Mouse (Mus musculus) induced T-regulatory cell, adult 2 months (primary cell): ENCODE results near the gene Tmem108.
A peak's percentile ranks its signal among the peaks of the same experiment; 100 is the strongest.

Source experiments
- DNase-seq: peaks from one replicate; pipeline ENCODE4 v3.0.0-alpha.2; 2012; ENCODE audit warnings: low read depth

The Tmem108 gene

DNA sequence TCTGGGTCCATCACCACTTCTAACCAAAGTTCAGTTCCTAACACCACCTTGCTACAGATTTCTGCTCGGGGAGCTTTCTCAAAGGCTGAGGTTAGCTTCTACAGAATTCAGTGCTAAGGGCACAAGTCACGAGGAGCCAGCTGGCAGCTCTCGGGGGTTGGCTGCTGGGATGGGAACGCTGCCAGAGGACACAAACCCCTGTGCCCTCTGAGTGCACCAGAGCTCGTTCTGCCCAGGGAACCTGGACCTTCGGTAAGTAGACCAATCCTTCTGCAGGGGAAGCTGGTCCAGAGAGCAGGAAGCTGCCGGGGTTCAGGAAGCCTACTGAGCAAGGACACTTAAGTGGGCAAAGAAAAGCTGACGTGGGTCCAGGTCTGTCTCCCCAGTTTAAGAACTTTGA, 40.6 kb downstream of the Tmem108 start:
- DNase-seq, result no peak

DNA sequence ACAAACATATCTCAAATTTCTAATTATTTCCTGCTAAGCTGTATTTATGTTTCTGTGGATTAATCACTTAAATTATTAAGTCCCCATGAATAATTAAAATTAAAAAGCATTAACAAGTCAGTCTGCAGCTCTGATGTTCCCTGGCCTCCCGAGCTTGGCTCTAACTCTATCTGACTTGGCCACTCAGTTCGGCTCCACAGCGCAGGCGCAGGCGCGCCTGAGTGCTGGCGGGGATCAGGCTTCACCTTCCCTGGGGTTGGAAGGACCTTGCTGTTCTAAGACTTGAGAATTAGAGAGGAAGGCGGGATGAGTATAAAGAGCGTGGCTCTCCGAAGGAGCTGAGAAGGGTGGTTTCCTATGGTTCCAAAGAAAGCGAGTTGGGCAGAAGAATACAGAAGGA, 41.6 kb downstream of the Tmem108 start:
- no peak for DNase-seq

DNA sequence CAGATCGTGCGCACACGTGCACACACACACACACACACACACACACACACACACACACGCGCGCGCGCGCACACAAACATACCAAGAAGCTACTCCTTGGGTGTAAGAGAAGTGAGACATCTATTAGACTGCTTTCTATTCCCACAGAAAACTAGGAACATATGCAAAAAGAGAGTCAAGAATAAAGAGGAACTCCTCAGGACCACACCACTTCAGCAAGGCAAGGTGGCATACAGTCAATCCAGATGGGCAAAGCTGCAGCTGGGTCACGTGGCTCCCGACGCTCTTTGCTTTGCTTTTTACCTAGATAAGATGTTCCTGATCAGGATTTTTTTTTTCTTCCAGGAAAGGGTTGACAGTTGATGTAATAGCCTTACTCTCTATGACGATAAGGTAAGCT, 45.6 kb downstream of the Tmem108 start:
- no peak for DNase-seq

DNA sequence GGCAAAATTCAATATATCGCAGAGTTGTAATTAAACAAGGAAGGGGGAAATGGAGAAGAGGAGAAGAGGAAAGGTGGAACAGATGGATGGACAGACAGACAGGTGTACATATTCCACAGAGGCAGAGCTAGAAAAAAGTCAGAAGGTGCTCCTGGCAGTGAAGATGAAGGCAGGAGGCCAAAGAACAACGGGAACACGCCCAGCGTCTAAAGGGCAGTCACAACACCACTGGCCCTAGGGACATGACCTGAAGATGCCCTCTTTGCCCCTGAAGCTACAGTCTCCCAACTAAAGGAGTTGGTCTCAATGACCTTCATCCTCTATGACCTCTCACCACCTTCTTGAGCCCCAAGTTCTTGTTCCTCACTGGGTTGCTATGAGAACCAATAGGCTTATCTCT, 46.3 kb downstream of the Tmem108 start:
- DNase-seq, result no peak

DNA sequence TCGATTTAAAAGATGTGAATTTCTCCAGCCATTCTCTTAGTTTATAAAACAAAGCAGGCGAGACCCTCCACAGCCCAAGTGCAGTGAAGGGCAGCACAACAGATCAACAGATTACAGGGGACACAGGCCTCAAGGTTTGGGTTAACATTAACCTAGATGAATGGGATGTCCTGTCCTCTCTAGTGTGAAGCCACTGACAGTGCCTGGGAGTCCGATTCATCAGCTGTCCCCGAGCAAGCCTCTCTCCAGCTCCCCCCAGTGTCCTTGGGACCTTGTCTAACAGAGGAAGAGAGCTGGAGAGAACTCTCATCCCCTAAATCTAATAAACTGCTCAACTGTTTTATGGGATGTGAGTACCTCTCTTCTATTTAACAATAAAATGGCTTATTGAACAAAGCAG, 48.4 kb downstream of the Tmem108 start:
- no peak for DNase-seq

DNA sequence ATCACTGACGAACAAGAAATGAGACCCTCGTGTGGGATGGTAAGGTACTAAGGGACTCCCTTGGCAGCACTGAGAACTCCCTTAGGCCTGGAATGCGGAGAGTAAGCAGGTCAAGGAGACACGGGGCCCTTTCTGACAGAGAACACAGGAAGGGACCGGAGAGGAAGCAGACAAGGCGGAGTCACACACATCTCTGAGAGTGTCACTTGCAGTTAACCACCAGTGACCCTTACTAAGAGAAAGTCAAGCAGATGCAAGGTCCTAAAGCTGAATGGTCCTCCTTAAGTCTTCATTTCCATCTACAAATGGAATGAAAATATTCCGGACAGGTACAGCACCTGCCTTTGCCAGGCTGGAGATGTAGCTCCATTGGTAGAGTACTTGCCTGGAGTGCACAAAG, 48.9 kb downstream of the Tmem108 start:
- no peak for DNase-seq

DNA sequence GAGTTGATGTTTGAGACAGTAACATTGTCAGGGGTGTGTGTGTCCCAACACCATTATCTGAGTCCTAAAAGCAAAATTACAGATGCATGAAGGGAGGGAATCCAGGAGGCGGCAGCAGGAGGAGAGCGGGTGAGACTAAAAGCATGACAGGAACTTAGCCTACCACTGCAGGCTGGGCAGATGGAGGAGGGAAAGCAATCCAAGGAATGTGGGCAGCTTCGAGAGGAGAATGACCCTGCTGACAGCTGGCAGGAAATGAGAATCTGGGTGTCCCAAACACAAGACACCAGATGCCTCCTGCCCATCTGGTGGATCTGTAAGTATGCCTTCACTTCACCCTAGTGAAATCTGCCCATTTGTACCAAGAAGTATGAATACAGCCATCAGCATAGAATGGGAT, 51.9 kb downstream of the Tmem108 start:
- DNase-seq, result no peak

DNA sequence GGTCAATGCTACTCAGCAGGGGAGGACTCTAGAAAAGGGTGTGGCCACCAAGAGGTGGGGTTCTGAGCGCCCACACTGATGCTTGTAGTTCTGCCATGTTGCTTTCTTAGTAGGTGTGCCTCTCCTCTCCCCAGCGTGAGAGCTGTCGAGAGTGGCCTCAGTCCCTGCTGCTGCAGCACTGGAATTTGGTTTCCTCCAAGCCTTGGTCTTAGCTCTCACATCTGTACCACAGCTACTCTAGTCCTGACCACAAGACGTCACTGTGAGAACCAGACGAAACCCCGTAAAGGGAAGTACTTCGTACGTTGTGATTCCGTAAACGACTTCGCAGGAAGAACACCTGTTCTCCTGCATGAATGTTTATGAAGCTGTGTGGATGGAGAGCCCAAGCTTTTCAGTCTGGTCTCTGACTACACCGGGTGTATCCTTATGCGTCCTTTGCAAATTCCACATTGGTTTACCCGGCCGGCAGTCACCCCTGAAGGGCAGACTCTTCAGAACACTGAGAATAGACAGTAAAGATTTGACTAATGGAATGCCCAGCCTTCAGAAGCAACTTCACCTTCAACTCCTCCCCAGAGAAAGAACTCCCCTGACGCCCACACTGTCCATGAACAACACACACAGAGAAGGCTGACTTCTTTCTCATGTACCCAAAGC, 53.0 kb downstream of the Tmem108 start:
- DNase-seq, result peak; percentile 62

DNA sequence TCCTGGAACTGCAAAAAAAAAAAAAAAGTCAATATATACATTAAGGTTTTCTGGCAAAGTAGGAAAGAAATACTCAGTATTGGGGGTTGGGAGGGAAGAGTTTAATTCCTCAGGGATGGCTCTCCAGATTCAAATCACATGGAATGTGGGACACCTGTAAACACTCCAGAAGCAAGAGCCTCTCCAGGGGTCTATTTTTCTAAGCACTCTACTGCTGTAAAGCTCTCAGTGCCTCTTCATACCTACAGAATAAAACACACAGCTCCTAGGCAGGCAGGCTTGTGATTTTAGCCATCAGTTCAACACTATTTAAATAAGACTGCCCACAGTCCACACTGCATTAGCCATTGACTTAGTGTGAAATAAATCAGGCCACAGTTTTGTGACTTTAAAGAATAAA, 53.8 kb downstream of the Tmem108 start:
- no peak for DNase-seq

DNA sequence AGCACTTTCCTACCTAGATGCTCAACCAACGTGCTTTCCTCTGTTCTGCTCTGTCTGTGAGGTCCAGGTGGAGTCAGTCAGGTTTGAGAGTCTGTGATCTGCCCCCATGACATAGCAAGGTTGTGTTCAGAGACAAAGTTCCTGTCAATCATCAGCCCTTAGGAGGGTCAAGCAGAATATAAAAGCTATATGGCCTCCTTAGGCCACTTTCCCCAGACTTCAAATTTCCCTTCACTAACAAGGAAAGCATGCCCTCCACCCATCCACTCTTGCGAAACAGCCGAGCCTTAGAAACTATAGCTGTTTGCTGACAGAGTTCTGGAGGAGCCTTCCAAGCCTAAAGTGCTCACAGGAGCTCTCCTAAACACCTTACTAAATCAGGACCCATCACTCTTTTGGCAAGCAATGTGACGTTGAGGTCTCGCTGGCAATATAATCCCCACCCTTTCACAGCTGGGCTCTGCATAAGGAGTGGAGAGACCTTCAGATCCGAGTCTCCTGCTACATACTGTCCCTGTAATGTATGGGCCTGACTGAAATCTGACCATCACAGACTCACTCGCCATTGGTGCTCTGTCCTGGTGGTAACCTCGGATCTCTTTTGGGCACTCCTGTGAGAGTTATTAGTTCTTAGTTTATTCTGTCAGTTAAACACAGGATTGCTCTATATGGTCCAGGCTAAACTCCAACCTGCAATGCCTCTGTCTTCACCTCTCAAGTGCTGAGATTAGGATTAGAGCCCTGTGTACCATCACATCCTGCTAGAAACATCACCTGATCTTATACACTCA, 54.4 kb downstream of the Tmem108 start:
- DNase-seq, result no peak

DNA sequence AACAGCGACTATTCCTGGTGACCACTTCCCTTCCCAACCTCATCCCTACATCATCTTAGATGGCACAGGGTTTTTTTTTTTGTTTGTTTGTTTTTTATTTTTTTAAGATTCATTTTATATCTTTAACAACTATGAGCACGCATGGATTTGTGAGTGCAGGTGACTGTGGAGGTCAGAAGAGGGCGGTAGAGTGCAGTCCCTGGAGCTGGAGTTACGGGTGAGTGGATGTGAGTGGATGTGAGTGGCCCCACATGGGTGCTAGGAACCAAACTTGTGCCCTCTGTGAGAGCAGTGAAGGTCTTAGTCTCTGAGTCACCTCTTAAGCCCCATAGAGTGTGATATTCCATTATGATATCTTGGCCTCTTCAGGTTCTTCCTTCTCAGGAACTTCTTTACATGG, 55.9 kb downstream of the Tmem108 start:
- no peak for DNase-seq

DNA sequence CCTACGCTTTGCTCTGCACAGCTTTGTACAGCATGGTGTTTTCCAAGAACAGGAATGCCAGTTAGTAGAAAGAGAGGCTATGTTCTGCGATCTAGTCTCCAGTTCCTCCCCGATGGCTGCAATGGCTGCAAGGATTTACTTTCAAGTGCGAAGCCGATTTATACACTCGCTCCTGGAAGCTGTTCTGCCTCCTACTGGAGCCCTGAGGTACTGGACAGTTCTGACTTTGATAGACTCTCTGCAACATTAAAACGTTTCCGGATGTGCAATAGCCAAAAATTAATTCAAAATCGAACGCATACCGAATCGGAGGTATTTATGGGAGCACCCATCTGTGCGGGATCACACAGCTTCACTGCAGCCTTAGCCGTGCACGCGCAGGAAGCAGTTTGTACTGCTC, 58.6 kb downstream of the Tmem108 start:
- no peak for DNase-seq

DNA sequence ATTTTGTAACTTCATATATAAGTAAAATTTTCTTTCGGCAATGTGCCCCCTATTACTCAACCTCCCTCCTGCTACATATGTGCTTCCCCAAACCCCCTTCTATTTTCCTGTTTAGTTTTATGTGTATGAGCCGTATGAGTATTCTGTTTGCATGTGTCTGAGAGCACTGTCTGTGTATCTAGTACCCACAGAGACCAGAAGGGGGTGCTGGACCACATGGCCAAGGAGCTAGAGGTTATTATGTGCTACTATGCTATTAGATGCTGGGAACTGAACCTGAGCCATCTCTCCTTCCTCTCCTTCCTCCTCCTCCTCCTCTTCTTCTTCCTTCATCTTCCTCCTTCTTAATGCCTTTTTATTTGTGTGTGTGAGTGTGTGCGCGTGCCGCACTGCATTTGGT, 59.2 kb downstream of the Tmem108 start:
- DNase-seq, result peak; percentile 32

DNA sequence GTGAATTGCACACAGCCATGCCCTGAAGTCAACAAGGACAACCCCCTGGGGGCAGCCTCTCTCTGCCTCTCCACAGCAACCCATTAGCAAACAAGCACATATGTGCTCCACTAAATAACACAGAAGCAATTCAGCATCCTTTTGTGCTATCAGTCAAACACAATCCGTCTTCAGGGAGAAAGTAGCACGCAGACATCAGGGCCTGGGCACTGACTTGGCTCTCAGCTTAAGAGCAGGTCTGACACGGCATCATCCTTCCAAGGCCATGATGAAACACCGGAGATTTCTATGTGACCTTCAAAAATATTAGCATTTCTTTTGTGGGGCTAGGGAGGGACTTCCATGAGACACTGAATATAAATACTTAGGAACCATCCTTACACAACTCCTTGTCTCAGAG, 60.2 kb downstream of the Tmem108 start:
- no peak for DNase-seq

DNA sequence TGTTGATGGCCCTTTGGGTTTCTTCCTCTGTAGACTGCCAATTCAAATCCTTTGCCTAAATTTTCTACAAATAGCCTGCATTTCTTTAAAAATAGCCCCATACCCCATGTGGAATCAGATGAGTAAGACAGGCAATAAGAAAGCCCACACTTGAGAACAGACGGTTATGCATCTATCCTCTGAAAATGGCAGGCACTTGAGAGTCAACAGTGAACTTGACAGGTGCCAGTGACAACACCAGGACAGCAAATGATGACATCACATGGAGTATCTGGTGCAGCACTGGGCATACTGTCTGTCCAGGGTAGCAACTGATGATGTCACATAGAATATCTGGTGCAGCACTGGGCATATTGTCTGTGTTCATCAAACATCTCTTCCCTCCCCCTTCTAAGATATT, 61.4 kb downstream of the Tmem108 start:
- DNase-seq, result no peak

DNA sequence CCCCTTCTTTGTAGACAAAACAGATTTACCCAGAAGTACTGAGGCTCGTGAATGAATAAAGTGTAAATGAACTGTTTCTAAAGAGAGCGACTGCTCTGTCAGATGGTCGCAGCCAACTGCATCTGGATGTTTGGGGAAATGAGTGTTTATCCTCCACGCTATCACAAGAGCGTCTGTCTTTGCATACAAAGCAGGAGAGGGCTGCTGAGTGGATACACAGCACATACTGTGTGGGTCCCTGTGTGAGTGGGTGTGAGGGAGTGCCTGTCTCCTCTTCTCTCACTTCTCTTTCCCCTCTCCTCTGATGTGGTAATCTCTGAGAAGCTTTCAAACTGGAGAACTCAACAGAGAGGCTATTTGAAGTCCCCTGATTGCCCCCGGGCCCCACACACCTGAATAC, 64.7 kb downstream of the Tmem108 start:
- DNase-seq, result no peak

DNA sequence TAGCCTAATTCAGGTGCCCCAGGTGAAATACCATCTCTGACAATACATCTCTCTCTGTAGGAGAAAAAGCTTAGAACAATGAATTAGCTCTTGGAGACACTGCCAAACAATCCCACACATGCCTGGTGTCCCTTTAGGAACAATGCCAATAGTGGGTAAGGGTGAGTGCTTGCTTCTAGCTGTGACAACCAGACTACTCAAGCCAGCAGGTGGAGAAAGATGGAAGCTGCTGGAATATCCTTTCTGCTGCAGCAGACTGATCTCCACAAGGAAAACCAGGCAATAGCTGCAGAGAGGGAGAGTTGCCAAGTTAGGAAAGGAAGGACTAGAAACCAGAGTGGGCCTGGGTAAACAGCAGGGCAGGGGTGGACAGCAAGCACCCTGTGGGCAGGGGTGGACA, 67.8 kb downstream of the Tmem108 start:
- DNase-seq, result no peak

DNA sequence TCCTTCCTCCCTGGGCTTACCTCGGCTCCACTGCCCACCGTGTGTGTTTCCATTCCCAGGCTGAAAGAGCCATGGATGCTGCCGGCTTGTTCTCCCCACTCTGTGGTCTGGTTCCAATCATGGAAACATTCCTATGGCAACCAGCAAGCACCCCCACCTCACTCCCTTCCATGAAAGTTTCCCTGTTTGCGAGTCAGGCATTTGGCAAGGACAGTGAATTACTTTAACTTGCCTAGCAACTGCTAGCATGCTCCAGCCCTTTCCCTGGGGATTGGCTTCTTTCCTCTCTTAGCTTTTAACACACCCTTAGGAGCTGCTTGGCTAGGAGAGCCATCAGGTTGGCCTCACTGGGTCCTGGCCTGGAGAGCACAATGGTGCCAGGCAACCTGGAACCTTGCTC, 68.9 kb downstream of the Tmem108 start:
- DNase-seq, result no peak

DNA sequence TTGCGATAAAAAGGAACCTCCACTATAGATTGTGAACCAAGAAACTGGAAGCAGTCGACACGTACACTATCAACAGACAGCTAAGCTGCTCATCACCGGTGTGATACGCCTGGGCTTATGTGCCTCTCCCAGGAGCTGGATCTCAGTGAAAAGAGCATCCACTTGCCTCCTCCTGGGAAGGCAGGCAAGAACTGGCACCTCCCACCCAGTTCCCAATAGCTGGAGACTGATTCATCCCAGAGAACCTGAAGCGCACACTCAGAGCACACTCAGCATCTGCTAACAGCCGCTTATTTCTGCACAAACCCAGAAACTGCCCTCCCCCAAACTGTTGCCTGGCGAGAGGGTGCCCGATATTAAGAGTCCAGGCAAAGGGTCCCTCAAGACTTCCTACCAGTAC, 69.8 kb downstream of the Tmem108 start:
- DNase-seq, result no peak

DNA sequence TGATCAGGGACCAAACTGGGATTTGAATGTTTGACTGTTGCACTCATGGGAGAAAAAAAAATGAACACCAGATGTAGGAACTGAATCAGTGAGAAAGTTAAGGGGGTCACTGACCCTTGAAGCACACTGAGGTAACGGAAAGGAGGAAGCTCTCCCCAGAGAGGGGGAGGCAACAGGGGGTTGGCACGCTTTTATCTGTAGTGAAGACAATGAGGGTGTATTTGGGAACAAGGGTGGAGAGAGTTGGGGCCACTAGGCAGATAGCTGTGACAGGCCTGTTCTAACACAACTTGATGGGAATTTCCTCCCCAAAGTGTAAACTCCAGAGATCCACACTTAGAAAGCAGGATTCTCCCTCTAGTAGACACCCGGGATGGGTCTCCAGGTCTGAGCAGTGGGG, 71.2 kb downstream of the Tmem108 start:
- no peak for DNase-seq

DNA sequence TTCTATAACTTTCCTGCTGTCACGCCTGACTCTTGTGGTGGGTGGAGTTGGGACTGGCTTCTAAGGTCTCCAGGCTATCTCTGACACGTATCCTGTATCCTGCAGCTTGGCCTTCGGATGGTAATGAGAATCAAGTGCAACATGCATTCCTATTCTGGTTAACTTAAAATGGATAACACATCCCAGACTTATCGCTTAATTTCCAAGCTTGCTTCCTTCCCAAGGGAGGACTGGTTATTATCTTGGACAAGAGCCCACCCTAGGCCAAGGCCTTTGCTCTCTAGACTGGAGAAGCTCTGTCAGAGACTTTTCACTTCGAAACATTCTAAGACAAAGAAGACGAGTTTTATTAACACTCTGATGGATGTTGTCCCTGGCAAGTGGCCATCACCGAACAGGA, 71.9 kb downstream of the Tmem108 start:
- DNase-seq, result no peak

DNA sequence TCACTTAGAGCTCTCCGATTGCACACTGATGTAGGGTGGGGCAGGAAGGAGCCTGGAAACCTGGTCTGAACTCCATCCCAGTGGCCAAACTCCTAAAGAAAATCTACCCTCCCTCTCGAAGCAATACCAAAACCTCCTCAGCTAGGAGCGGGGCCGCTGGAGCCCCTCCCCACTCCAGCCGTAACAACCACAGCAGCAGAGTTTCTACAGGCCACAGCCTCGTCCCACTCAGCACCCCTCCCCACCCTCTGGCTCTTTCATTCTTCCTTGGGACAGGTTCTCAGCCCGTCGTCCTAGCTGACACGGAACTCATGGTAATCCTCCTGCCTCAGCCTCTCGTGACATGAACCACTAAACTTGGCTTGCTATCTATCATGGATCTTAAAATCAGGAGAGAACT, 72.6 kb downstream of the Tmem108 start:
- DNase-seq, result no peak

DNA sequence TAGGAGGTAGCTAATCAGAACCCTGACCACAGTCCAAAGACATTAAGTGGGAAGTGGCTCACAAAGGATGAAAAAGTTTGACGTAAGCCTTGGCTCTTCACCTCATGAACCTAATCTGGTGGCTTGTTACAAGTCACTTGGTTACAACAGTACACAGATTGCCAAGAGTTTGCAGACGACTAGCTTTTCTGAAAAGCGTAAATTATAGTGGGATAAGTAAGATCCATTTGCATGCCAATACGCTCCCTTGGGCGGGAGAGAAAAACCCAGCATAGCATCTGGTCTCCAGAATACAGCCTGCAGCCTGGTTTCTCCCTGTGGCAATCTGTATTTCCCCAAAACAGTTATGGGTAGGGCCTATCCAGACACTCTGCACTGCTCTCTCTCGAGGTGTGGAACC, 74.5 kb downstream of the Tmem108 start:
- no peak for DNase-seq

DNA sequence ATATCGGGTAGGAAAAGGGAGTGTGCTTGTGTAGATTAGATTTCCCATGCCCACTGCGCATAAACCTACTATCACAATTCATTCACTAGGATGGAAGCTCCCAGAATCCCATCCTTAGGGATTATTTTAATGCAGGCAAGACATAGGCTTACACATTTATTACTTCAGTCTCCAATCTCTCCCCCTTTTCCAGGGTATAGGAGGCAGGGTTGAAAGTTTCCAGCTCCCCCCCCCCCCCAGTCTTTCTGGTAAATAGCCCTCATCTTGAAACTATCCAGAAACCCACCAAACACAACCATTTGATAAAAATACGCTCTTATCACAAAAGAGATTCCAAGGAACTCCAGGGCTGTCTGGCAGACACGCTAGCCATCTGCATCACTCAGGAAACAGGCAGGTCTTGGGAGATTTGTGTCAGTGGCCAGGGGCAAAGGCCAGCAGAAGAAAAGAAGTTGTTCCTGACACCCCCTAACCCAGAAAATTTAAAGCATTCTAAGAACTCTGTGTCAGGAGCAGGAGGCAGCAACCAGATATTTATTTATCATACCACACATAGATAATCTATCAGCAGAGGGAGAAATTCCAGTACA, 79.8 kb downstream of the Tmem108 start:
- no peak for DNase-seq
